In genomic region chr13:102521427-102521826, GRCm38 (mm10) we compare ENCODE assay signal across 30 mouse cellular contexts.
DNase-seq lines count a peak whose midpoint lies in the region; ATAC-seq lines count a peak whose summit lies in the region.
"Had no signal": no experiment of that assay in that cellular context is flagged by ENCODE, and none has a peak within 500 bp of the region (broad histone marks: within the 10 kb centered on the region; RNA-seq: fewer than 3 reads in every experiment).

No protein-coding gene starts in this region.

- no peak for ATAC-seq in heart, embryonic 13.5 days (ENCODE audit: extremely low read depth, insufficient number of reproducible peaks, low FRiP score, low TSS enrichment)
- no peak for ATAC-seq in heart, embryonic 11.5 days (replicated peaks; ENCODE audit: insufficient number of reproducible peaks, low FRiP score, low TSS enrichment)
- no peak for ATAC-seq in midbrain, embryonic 11.5 days (ENCODE audit: low FRiP score)
- no peak for ATAC-seq in activated CD4-positive, CD25-positive, alpha-beta regulatory T cell, adult 4 months
- ATAC-seq: forebrain, postnatal 0 days; inflammation-experienced regulatory T-cells, adult 6 months; liver, embryonic 12.5 days; liver, postnatal 0 days; midbrain, embryonic 15.5 days had no signal

- H3K4me1 ChIP-seq in heart, embryonic 13.5 days = peaks cover 27% of the 10 kb centered on the region
- H3K4me1 ChIP-seq in heart, embryonic 11.5 days (ENCODE audit: control insufficient read depth, insufficient read depth, low read length) = 0 out of 2 replicates have a peak, but pooled peaks cover 9% of the 10 kb centered on the region
- no peaks in the 10 kb centered on the region for H3K4me1 ChIP-seq in midbrain, embryonic 11.5 days (ENCODE audit: control insufficient read depth, insufficient read depth, low read length)
- no peaks in the 10 kb centered on the region for H3K4me1 ChIP-seq in midbrain, embryonic 10.5 days
- peaks cover 12% of the 10 kb centered on the region for H3K4me1 ChIP-seq in limb, embryonic 10.5 days
- H3K4me1 ChIP-seq: embryonic facial prominence, embryonic 15.5 days; forebrain, embryonic 12.5 days; hindbrain, embryonic 15.5 days; liver, embryonic 12.5 days; midbrain, embryonic 15.5 days; neural tube, embryonic 12.5 days had no signal

- H3K27ac ChIP-seq in heart, embryonic 13.5 days (replicated peaks) = peak overlapping the region; percentile 61
- H3K27ac ChIP-seq in heart, embryonic 11.5 days (ENCODE audit: low read depth, low read length) = no peak overlapping the region
- H3K27ac ChIP-seq in midbrain, embryonic 11.5 days (ENCODE audit: low read depth, low read length) = no peak overlapping the region
- no peak overlapping the region for H3K27ac ChIP-seq in midbrain, embryonic 10.5 days (replicated peaks)
- no peak overlapping the region for H3K27ac ChIP-seq in limb, embryonic 10.5 days
- H3K27ac ChIP-seq: embryonic facial prominence, embryonic 15.5 days; forebrain, embryonic 12.5 days; hindbrain, embryonic 15.5 days; limb, embryonic 13.5 days; liver, embryonic 12.5 days; macrophage; midbrain, embryonic 15.5 days; neural tube, embryonic 12.5 days had no signal

- no peak overlapping the region for H3K9ac ChIP-seq in heart, embryonic 13.5 days
- no peak overlapping the region for H3K9ac ChIP-seq in heart, embryonic 11.5 days (ENCODE audit: low read depth, low read length)
- H3K9ac ChIP-seq in midbrain, embryonic 11.5 days (ENCODE audit: low read length) = no peak overlapping the region
- H3K9ac ChIP-seq: embryonic facial prominence, embryonic 15.5 days; forebrain, embryonic 12.5 days; forebrain, postnatal 0 days; hindbrain, embryonic 15.5 days; limb, embryonic 13.5 days; liver, embryonic 12.5 days; liver, postnatal 0 days; midbrain, embryonic 15.5 days; neural tube, embryonic 12.5 days had no signal

- H3K36me3 ChIP-seq in heart, embryonic 13.5 days = no peaks in the 10 kb centered on the region
- H3K36me3 ChIP-seq in heart, embryonic 11.5 days (ENCODE audit: control insufficient read depth, insufficient read depth, low read length) = no peaks in the 10 kb centered on the region
- no peaks in the 10 kb centered on the region for H3K36me3 ChIP-seq in midbrain, embryonic 11.5 days (ENCODE audit: control insufficient read depth, insufficient read depth, low read length)
- H3K36me3 ChIP-seq in midbrain, embryonic 10.5 days = no peaks in the 10 kb centered on the region
- H3K36me3 ChIP-seq in limb, embryonic 10.5 days = no peaks in the 10 kb centered on the region
- H3K36me3 ChIP-seq: embryonic facial prominence, embryonic 15.5 days; forebrain, embryonic 12.5 days; hindbrain, embryonic 15.5 days; limb, embryonic 13.5 days; liver, embryonic 12.5 days; midbrain, embryonic 15.5 days; neural tube, embryonic 12.5 days had no signal

- no peak overlapping the region for H3K4me2 ChIP-seq in heart, embryonic 13.5 days
- H3K4me2 ChIP-seq in heart, embryonic 11.5 days = no peak overlapping the region
- H3K4me2 ChIP-seq in midbrain, embryonic 11.5 days = no peak overlapping the region
- H3K4me2 ChIP-seq: embryonic facial prominence, embryonic 15.5 days; forebrain, embryonic 12.5 days; hindbrain, embryonic 15.5 days; limb, embryonic 13.5 days; liver, embryonic 12.5 days; midbrain, embryonic 15.5 days; neural tube, embryonic 12.5 days had no signal

- no peaks in the 10 kb centered on the region for H3K27me3 ChIP-seq in heart, embryonic 13.5 days (replicated peaks)
- no peaks in the 10 kb centered on the region for H3K27me3 ChIP-seq in heart, embryonic 11.5 days (ENCODE audit: control insufficient read depth, insufficient read depth, low read length)
- H3K27me3 ChIP-seq in midbrain, embryonic 11.5 days (ENCODE audit: control insufficient read depth, insufficient read depth, low read length) = no peaks in the 10 kb centered on the region
- no peaks in the 10 kb centered on the region for H3K27me3 ChIP-seq in midbrain, embryonic 10.5 days (ENCODE audit: low read depth, poor library complexity, severe bottlenecking)
- peaks cover 60% of the 10 kb centered on the region for H3K27me3 ChIP-seq in limb, embryonic 10.5 days (ENCODE audit: low read depth, poor library complexity, severe bottlenecking)
- H3K27me3 ChIP-seq: embryonic facial prominence, embryonic 15.5 days; forebrain, embryonic 12.5 days; hindbrain, embryonic 15.5 days; limb, embryonic 13.5 days; liver, embryonic 12.5 days; midbrain, embryonic 15.5 days; neural tube, embryonic 12.5 days had no signal

- 53% methylated on average over 1 of the region's 1 CpGs for WGBS in heart, embryonic 13.5 days
- WGBS in heart, embryonic 11.5 days (ENCODE audit: insufficient replicate concordance) = 54% methylated on average over 1 of the region's 1 CpGs
- 79% methylated on average over 1 of the region's 1 CpGs for WGBS in midbrain, embryonic 11.5 days
- WGBS in midbrain, embryonic 10.5 days = 60% methylated on average over 1 of the region's 1 CpGs
- WGBS in limb, embryonic 10.5 days = 20% methylated on average over 1 of the region's 1 CpGs

- no peaks in the 10 kb centered on the region for H3K9me3 ChIP-seq in heart, embryonic 13.5 days
- H3K9me3 ChIP-seq in heart, embryonic 11.5 days (replicated peaks; ENCODE audit: control insufficient read depth, low read length) = no peaks in the 10 kb centered on the region
- H3K9me3 ChIP-seq in midbrain, embryonic 11.5 days (ENCODE audit: control insufficient read depth, low read length) = no peaks in the 10 kb centered on the region
- H3K9me3 ChIP-seq in midbrain, embryonic 10.5 days (replicated peaks) = no peaks in the 10 kb centered on the region
- H3K9me3 ChIP-seq in limb, embryonic 10.5 days (replicated peaks) = no peaks in the 10 kb centered on the region
- H3K9me3 ChIP-seq: embryonic facial prominence, embryonic 15.5 days; forebrain, embryonic 12.5 days; hindbrain, embryonic 15.5 days; limb, embryonic 13.5 days; liver, embryonic 12.5 days; midbrain, embryonic 15.5 days; neural tube, embryonic 12.5 days had no signal

- peak; percentile 53 for DNase-seq in midbrain, embryonic 11.5 days (ENCODE audit: low spot score, missing footprints)
- DNase-seq in midbrain, embryonic 10.5 days (ENCODE audit: low spot score) = no peak
- DNase-seq in limb, embryonic 10.5 days (ENCODE audit: low spot score) = peak; percentile 28
- no peak for DNase-seq in cerebellum, adult 9-11 months
- DNase-seq: adrenal gland, adult 8-10 months; B cell, adult 2 months; cerebellum, adult 11-12 months; cerebellum, postnatal 10 days; forebrain, postnatal 0 days; gastrocnemius, postnatal 14 days; kidney, adult 11 months; kidney, postnatal 14 days; layer of hippocampus, adult 9-11 months; liver, postnatal 0 days; right cerebral cortex, adult 18-20 months; spleen, adult 18-20 months; thymus, postnatal 14 days had no signal

- H3K4me3 ChIP-seq in heart, embryonic 13.5 days = no peak overlapping the region
- no peak overlapping the region for H3K4me3 ChIP-seq in heart, embryonic 11.5 days (ENCODE audit: low read depth, low read length)
- H3K4me3 ChIP-seq in midbrain, embryonic 11.5 days (ENCODE audit: low read depth, low read length) = no peak overlapping the region
- no peak overlapping the region for H3K4me3 ChIP-seq in midbrain, embryonic 10.5 days
- no peak overlapping the region for H3K4me3 ChIP-seq in limb, embryonic 10.5 days
- H3K4me3 ChIP-seq: embryonic facial prominence, embryonic 15.5 days; forebrain, embryonic 12.5 days; hindbrain, embryonic 15.5 days; limb, embryonic 13.5 days; liver, embryonic 12.5 days; midbrain, embryonic 15.5 days; myocyte; neural tube, embryonic 12.5 days had no signal

Comparison
In these comparisons a context has a peak if more than half of its experiments do, and no peak if none do; other contexts are left out.
1. DNase-seq: peak in midbrain, embryonic 11.5 days (single experiment) and limb, embryonic 10.5 days (single experiment); none in midbrain, embryonic 10.5 days (single experiment) and cerebellum, adult 9-11 months (single experiment).